Mouse (Mus musculus): Measurements from ENCODE around the gene Olfr1023. TPM values are rescaled to one million over a fixed set of nuclear protein-coding genes. Genes with fewer than 3 reads are reported as not detected.

The Olfr1023 gene
- not detected for total RNA-seq (2021)
- long read RNA-seq, experiment 1, result 0 reads
- long read RNA-seq, experiment 2, result 0 reads

GRCm38 (mm10) chr2:85885340-85885739 is at the start of gene Olfr1023:
TSS of gene Olfr1023 (plus strand) at chr2:85885640.
- DNase-seq, result no peak

DNA sequence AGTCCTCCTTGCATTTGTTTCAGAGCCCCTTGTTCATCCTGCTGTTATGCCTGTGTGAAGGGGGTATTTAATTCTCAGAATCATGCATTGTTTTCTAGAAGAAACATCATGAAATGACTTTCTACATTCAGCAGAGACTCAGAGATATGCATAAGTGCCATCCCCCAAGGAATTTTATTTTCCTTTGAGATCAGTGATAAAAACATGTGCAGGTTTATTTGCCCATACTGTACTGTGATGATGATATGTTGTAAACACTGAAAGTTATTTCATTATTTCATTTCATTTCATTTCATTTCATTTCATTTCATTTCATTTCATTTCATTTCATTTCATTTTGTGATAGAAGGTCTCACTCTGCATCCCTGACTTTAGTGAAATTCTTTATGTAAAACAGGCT is 40.1 kb upstream of the Olfr1023 start, which contains the start of gene Olfr1019:
Gene Olfr1019 (minus strand): TSS at position 101 of the 400 bp plus-strand sequence.
- DNase-seq, result no peak

GRCm38 (mm10) chr2:85846730-85847129 is 38.7 kb upstream of the Olfr1023 start, which contains the start of gene Olfr1020:
TSS of gene Olfr1020 (plus strand) at chr2:85847030.
- DNase-seq, result no peak

GRCm38 (mm10) chr2:85868294-85868693 is 17.1 kb upstream of the Olfr1023 start, which contains the start of gene Olfr1022:
TSS of gene Olfr1022 (plus strand) at chr2:85868594.
- no peak for DNase-seq

GRCm38 (mm10) chr2:85904952-85905351 is 19.5 kb downstream of the Olfr1023 start, which contains the start of gene Olfr1024:
TSS of gene Olfr1024 (minus strand) at chr2:85905052.
- DNase-seq, result no peak

- DNase-seq, result no peak
These were observed 27.8 kb downstream of the Olfr1023 start for GRCm38 (mm10) chr2:85913197-85913596.

- DNase-seq, result no peak
These were observed 29.5 kb downstream of the Olfr1023 start, which contains the start of gene Olfr1025-ps1 for GRCm38 (mm10) chr2:85914893-85915292. TSS of gene Olfr1025-ps1 (plus strand) at chr2:85915193.

- no peak for DNase-seq
These were observed 35.8 kb downstream of the Olfr1023 start, which contains the start of gene Olfr1026 for GRCm38 (mm10) chr2:85921258-85921657. TSS of gene Olfr1026 (plus strand) at chr2:85921558.

Other genes with a start within 250 kb of the Olfr1023 start
- not detected for gene Olfr1002, start 234.9 kb upstream of the Olfr1023 start, total RNA-seq (2021)
- not detected for gene Olfr154, start 221.2 kb upstream of the Olfr1023 start, total RNA-seq (2021)
- not detected for gene Olfr1006, start 206.9 kb upstream of the Olfr1023 start, total RNA-seq (2021)
- gene Olfr1008, start 196.2 kb upstream of the Olfr1023 start, total RNA-seq (2021), result not detected
- gene Olfr1009, start 170.2 kb upstream of the Olfr1023 start, total RNA-seq (2021), result not detected
- gene Olfr1012, start 122.9 kb upstream of the Olfr1023 start, total RNA-seq (2021), result not detected
- not detected for gene Olfr1013, start 118.5 kb upstream of the Olfr1023 start, total RNA-seq (2021)
- not detected for gene Olfr1014, start 112.9 kb upstream of the Olfr1023 start, total RNA-seq (2021)
- not detected for gene Olfr1015, start 103.6 kb upstream of the Olfr1023 start, total RNA-seq (2021)
- not detected for gene Olfr1016, start 83.1 kb upstream of the Olfr1023 start, total RNA-seq (2021)
- not detected for gene Olfr1018, start 67.2 kb upstream of the Olfr1023 start, total RNA-seq (2021)
- gene Olfr1019, start 40.2 kb upstream of the Olfr1023 start, total RNA-seq (2021), result not detected
- gene Olfr1020, start 38.6 kb upstream of the Olfr1023 start, total RNA-seq (2021), result not detected
- gene Olfr1022, start 17.0 kb upstream of the Olfr1023 start, total RNA-seq (2021), result not detected
- not detected for gene Olfr1024, start 19.4 kb downstream of the Olfr1023 start, total RNA-seq (2021)
- gene Olfr1025-ps1, start 29.6 kb downstream of the Olfr1023 start, total RNA-seq (2021), result not detected
- gene Olfr1026, start 35.9 kb downstream of the Olfr1023 start, total RNA-seq (2021), result not detected
- not detected for gene Olfr1028, start 64.8 kb downstream of the Olfr1023 start, total RNA-seq (2021)
- gene Olfr1029, start 88.3 kb downstream of the Olfr1023 start, total RNA-seq (2021), result not detected
- gene Olfr1030, start 93.6 kb downstream of the Olfr1023 start, total RNA-seq (2021), result not detected
- not detected for gene Olfr1031, start 104.7 kb downstream of the Olfr1023 start, total RNA-seq (2021)
- not detected for gene Olfr1032, start 119.9 kb downstream of the Olfr1023 start, total RNA-seq (2021)
- under 1 TPM in 1 of 2 experiments, not detected in 1; 0.08 TPM for gene Olfr1033, start 135.0 kb downstream of the Olfr1023 start, total RNA-seq (2021)
- not detected for gene Olfr1034, start 160.2 kb downstream of the Olfr1023 start, total RNA-seq (2021)
- not detected for gene Olfr1036, start 188.4 kb downstream of the Olfr1023 start, total RNA-seq (2021)
- not detected for gene Olfr1037, start 201.7 kb downstream of the Olfr1023 start, total RNA-seq (2021)

Data from gastrocnemius, postnatal 25 days (tissue).